In the genomic region with DNA sequence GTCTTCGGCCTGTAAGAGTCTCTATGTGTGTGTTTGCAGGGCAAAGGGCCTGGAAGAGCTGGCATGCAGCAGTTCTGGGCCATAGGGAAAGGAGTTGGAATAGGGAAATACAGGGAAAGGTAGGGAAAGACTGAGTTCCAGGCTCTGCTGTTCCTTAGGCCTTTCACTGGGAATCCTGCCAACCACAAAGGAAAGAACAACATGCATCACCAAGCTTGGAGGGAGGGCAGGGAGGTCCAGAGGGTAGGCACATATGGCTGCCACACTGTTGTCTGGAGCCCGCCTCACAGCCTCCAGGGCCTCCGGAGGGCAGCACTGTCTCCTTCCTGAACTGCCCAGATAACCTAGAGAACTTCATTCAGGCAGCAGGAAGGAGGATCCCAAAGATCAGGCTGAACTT, we compare ENCODE assay signal across 20 mouse cellular contexts. TPM values are rescaled to one million over a fixed set of nuclear protein-coding genes. Genes with fewer than 3 reads are reported as not detected.
DNase-seq lines count a peak whose midpoint lies in the region; ATAC-seq and TF ChIP-seq lines count a peak whose summit lies in the region.
"Had no signal": no experiment of that assay in that cellular context is flagged by ENCODE, and none has a peak within 500 bp of the region (broad histone marks: within the 10 kb centered on the region; RNA-seq: fewer than 3 reads in every experiment).

No protein-coding gene starts in this region.

- WGBS in hindbrain, embryonic 13.5 days: 89% methylated on average over 3 of the region's 3 CpGs
- 81% methylated on average over 3 of the region's 3 CpGs for WGBS in hindbrain, embryonic 16.5 days
- WGBS in midbrain, embryonic 11.5 days: 86% methylated on average over 3 of the region's 3 CpGs
- WGBS in midbrain, embryonic 16.5 days: 88% methylated on average over 3 of the region's 3 CpGs
- WGBS in lung, postnatal 0 days: 86% methylated on average over 3 of the region's 3 CpGs

- DNase-seq in midbrain, embryonic 11.5 days (ENCODE audit: low spot score, missing footprints): peak; percentile 53
- DNase-seq in cerebellum, adult 9-10 months: peak; percentile 76
- DNase-seq in lung, postnatal 0 days (ENCODE audit: low spot score): no peak
- no peak for DNase-seq in yolk sac, embryonic 10.5 days (ENCODE audit: low spot score)
- DNase-seq: adrenal gland, postnatal 10 days; embryo, embryonic 11 days; gastrocnemius, postnatal 14 days; kidney, postnatal 36 days; lung, adult 18-20 months; spleen, adult 18-20 months had no signal

- H3K27ac ChIP-seq in hindbrain, embryonic 13.5 days: no peak overlapping the region
- no peak overlapping the region for H3K27ac ChIP-seq in hindbrain, embryonic 16.5 days (ENCODE audit: low read depth, low read length)
- H3K27ac ChIP-seq in midbrain, embryonic 11.5 days (ENCODE audit: low read depth, low read length): no peak overlapping the region
- H3K27ac ChIP-seq in midbrain, embryonic 16.5 days (ENCODE audit: low read length): no peak overlapping the region
- H3K27ac ChIP-seq in lung, postnatal 0 days (ENCODE audit: low read length): no peak overlapping the region
- H3K27ac ChIP-seq: forebrain, embryonic 12.5 days; hindbrain, embryonic 10.5 days; intestine, embryonic 15.5 days; midbrain, embryonic 15.5 days had no signal

- no peak for ATAC-seq in hindbrain, embryonic 13.5 days (ENCODE audit: low FRiP score)
- ATAC-seq in hindbrain, embryonic 16.5 days: no peak
- no peak for ATAC-seq in midbrain, embryonic 11.5 days (ENCODE audit: low FRiP score)
- ATAC-seq in midbrain, embryonic 16.5 days: no peak
- no peak for ATAC-seq in lung, postnatal 0 days
- ATAC-seq: intestine, embryonic 15.5 days; midbrain, embryonic 15.5 days had no signal

- no peak for TF ChIP-seq EP300 in lung, postnatal 0 days (IDR thresholded peaks at IDR 0.05)

- H3K27me3 ChIP-seq in hindbrain, embryonic 13.5 days: no peaks in the 10 kb centered on the region
- no peaks in the 10 kb centered on the region for H3K27me3 ChIP-seq in hindbrain, embryonic 16.5 days (replicated peaks; ENCODE audit: control insufficient read depth, insufficient read depth, low read length)
- no peaks in the 10 kb centered on the region for H3K27me3 ChIP-seq in midbrain, embryonic 11.5 days (ENCODE audit: control insufficient read depth, insufficient read depth, low read length)
- H3K27me3 ChIP-seq in midbrain, embryonic 16.5 days (ENCODE audit: control insufficient read depth, insufficient read depth, low read depth, low read length): no peaks in the 10 kb centered on the region
- H3K27me3 ChIP-seq in lung, postnatal 0 days (replicated peaks; ENCODE audit: insufficient read depth, low read length): no peaks in the 10 kb centered on the region
- H3K27me3 ChIP-seq: forebrain, embryonic 12.5 days; intestine, embryonic 15.5 days; midbrain, embryonic 15.5 days had no signal

- H3K9me3 ChIP-seq in hindbrain, embryonic 13.5 days: no peaks in the 10 kb centered on the region
- H3K9me3 ChIP-seq in hindbrain, embryonic 16.5 days (ENCODE audit: control insufficient read depth, low read length): no peaks in the 10 kb centered on the region
- no peaks in the 10 kb centered on the region for H3K9me3 ChIP-seq in midbrain, embryonic 11.5 days (ENCODE audit: control insufficient read depth, low read length)
- H3K9me3 ChIP-seq in midbrain, embryonic 16.5 days (replicated peaks; ENCODE audit: control insufficient read depth, low read length, poor library complexity, severe bottlenecking): no peaks in the 10 kb centered on the region
- no peaks in the 10 kb centered on the region for H3K9me3 ChIP-seq in lung, postnatal 0 days (ENCODE audit: low read length)
- H3K9me3 ChIP-seq: forebrain, embryonic 12.5 days; hindbrain, embryonic 10.5 days; intestine, embryonic 15.5 days; midbrain, embryonic 15.5 days had no signal

- no peak for TF ChIP-seq CTCF in lung, postnatal 0 days (IDR thresholded peaks at IDR 0.05)

- no peak overlapping the region for H3K4me2 ChIP-seq in hindbrain, embryonic 13.5 days
- H3K4me2 ChIP-seq in hindbrain, embryonic 16.5 days (ENCODE audit: low read length): no peak overlapping the region
- H3K4me2 ChIP-seq in midbrain, embryonic 11.5 days: no peak overlapping the region
- no peak overlapping the region for H3K4me2 ChIP-seq in midbrain, embryonic 16.5 days (ENCODE audit: low read length)
- H3K4me2 ChIP-seq in lung, postnatal 0 days (replicated peaks; ENCODE audit: low read depth, low read length): no peak overlapping the region
- H3K4me2 ChIP-seq: forebrain, embryonic 12.5 days; intestine, embryonic 15.5 days; midbrain, embryonic 15.5 days had no signal

- no peak overlapping the region for H3K4me3 ChIP-seq in hindbrain, embryonic 13.5 days
- no peak overlapping the region for H3K4me3 ChIP-seq in hindbrain, embryonic 16.5 days (ENCODE audit: low read length)
- no peak overlapping the region for H3K4me3 ChIP-seq in midbrain, embryonic 11.5 days (ENCODE audit: low read depth, low read length)
- no peak overlapping the region for H3K4me3 ChIP-seq in midbrain, embryonic 16.5 days (ENCODE audit: low read depth, low read length)
- H3K4me3 ChIP-seq in lung, postnatal 0 days (ENCODE audit: low read depth, low read length): no peak overlapping the region
- H3K4me3 ChIP-seq: forebrain, embryonic 12.5 days; hindbrain, embryonic 10.5 days; intestine, embryonic 15.5 days; midbrain, embryonic 15.5 days had no signal

- 0 out of 2 replicates have a peak overlapping the region, but pooled peaks have one; percentile 19 for H3K9ac ChIP-seq in hindbrain, embryonic 13.5 days
- no peak overlapping the region for H3K9ac ChIP-seq in hindbrain, embryonic 16.5 days (ENCODE audit: low read depth, low read length)
- H3K9ac ChIP-seq in midbrain, embryonic 11.5 days (ENCODE audit: low read length): no peak overlapping the region
- H3K9ac ChIP-seq in midbrain, embryonic 16.5 days (ENCODE audit: low read depth, low read length): no peak overlapping the region
- no peak overlapping the region for H3K9ac ChIP-seq in lung, postnatal 0 days (replicated peaks; ENCODE audit: low read depth)
- H3K9ac ChIP-seq: forebrain, embryonic 12.5 days; intestine, embryonic 15.5 days; midbrain, embryonic 15.5 days had no signal

- H3K36me3 ChIP-seq in hindbrain, embryonic 13.5 days: peaks cover 65% of the 10 kb centered on the region
- peaks cover 25% of the 10 kb centered on the region; the same call in 1 of the 2 replicates for H3K36me3 ChIP-seq in hindbrain, embryonic 16.5 days (ENCODE audit: control insufficient read depth, insufficient read depth, low read length)
- H3K36me3 ChIP-seq in midbrain, embryonic 11.5 days (ENCODE audit: control insufficient read depth, insufficient read depth, low read length): peaks cover 2% of the 10 kb centered on the region; the same call in 1 of the 2 replicates
- peaks cover 35% of the 10 kb centered on the region for H3K36me3 ChIP-seq in midbrain, embryonic 16.5 days (ENCODE audit: control insufficient read depth, insufficient read depth, low read length)
- H3K36me3 ChIP-seq in lung, postnatal 0 days (ENCODE audit: insufficient read depth, low read length): peaks cover 4% of the 10 kb centered on the region; the same call in 1 of the 2 replicates

- no peaks in the 10 kb centered on the region for H3K4me1 ChIP-seq in hindbrain, embryonic 13.5 days (replicated peaks)
- no peaks in the 10 kb centered on the region for H3K4me1 ChIP-seq in hindbrain, embryonic 16.5 days (ENCODE audit: control insufficient read depth, insufficient read depth, low read depth, low read length)
- no peaks in the 10 kb centered on the region for H3K4me1 ChIP-seq in midbrain, embryonic 11.5 days (ENCODE audit: control insufficient read depth, insufficient read depth, low read length)
- H3K4me1 ChIP-seq in midbrain, embryonic 16.5 days (ENCODE audit: control insufficient read depth, insufficient read depth, low read length): no peaks in the 10 kb centered on the region
- no peaks in the 10 kb centered on the region for H3K4me1 ChIP-seq in lung, postnatal 0 days (ENCODE audit: insufficient read depth, low read depth, low read length)
- H3K4me1 ChIP-seq: forebrain, embryonic 12.5 days; hindbrain, embryonic 10.5 days; intestine, embryonic 15.5 days; midbrain, embryonic 15.5 days had no signal

RNA-seq across cellular contexts. Expression of gene Qsox2, which starts 13.4 kb away (rescaled TPM):
- polyA plus RNA-seq in hindbrain, embryonic 13.5 days (2015; fragmentation: Nextera tagmentation; extraction: Ambion mirVana): 13.2 and 13.9 TPM in 2 replicates
- polyA plus RNA-seq in hindbrain, embryonic 16.5 days (2015; fragmentation: Nextera tagmentation; extraction: Ambion mirVana): 15.3 and 16.7 TPM in 2 replicates
- 18.2 and 18.4 TPM in 2 replicates for polyA plus RNA-seq in midbrain, embryonic 11.5 days (2014; fragmentation: Nextera tagmentation; extraction: Ambion mirVana)
- polyA plus RNA-seq in midbrain, embryonic 16.5 days (2015; fragmentation: Nextera tagmentation; extraction: Ambion mirVana): 17.2 and 18.4 TPM in 2 replicates
- polyA plus RNA-seq in lung, postnatal 0 days (2015; fragmentation: Nextera tagmentation; extraction: Ambion mirVana): 11.3 and 12.9 TPM in 2 replicates

RNA-seq across cellular contexts. Expression of gene Lhx3, which starts 15.9 kb away (rescaled TPM):
- polyA plus RNA-seq in hindbrain, embryonic 13.5 days (2015; fragmentation: Nextera tagmentation; extraction: Ambion mirVana): 5.2 and 15.4 TPM in 2 replicates
- 3.3 and 4.5 TPM in 2 replicates for polyA plus RNA-seq in hindbrain, embryonic 16.5 days (2015; fragmentation: Nextera tagmentation; extraction: Ambion mirVana)
- 0.10 and 0.30 TPM in 2 replicates for polyA plus RNA-seq in midbrain, embryonic 11.5 days (2014; fragmentation: Nextera tagmentation; extraction: Ambion mirVana)
- not detected in 2 replicates for polyA plus RNA-seq in midbrain, embryonic 16.5 days (2015; fragmentation: Nextera tagmentation; extraction: Ambion mirVana)
- polyA plus RNA-seq in lung, postnatal 0 days (2015; fragmentation: Nextera tagmentation; extraction: Ambion mirVana): not detected in 2 replicates
- polyA plus RNA-seq: forebrain, embryonic 12.5 days; heart, embryonic 16.5 days; intestine, embryonic 15.5 days; liver, adult 2 months; midbrain, embryonic 15.5 days; stomach, embryonic 14.5 days had no signal

Comparison
In these comparisons a context has a peak if more than half of its experiments do, and no peak if none do; other contexts are left out.
1. DNase-seq: peak in midbrain, embryonic 11.5 days (single experiment) and cerebellum, adult 9-10 months (single experiment); none in lung, postnatal 0 days (single experiment) and yolk sac, embryonic 10.5 days (single experiment).